ENCODE assay signal across 24 mouse cellular contexts in genomic region chr9:27767196-27767900, GRCm38 (mm10). TPM values are rescaled to one million over a fixed set of nuclear protein-coding genes. Genes with fewer than 3 reads are reported as not detected.
A peak's percentile ranks its signal among the peaks of the same experiment; 100 is the strongest.
DNase-seq lines count a peak whose midpoint lies in the region; ATAC-seq and TF ChIP-seq lines count a peak whose summit lies in the region.
"Had no signal": no experiment of that assay in that cellular context is flagged by ENCODE, and none has a peak within 500 bp of the region (broad histone marks: within the 10 kb centered on the region; RNA-seq: fewer than 3 reads in every experiment).

No protein-coding gene starts in this region.

- WGBS in thymus, adult 2 months = 90% methylated on average over 8 of the region's 8 CpGs

- intact Hi-C loops in left cerebral cortex, adult 2 months (cut with DNase I) = loop anchor here (2.0 to 5.0 kb wide), 3 partner anchors 133 to 460 kb away; no protein-coding TSS in a partner anchor

- no peaks in the 10 kb centered on the region for H3K36me3 ChIP-seq in thymus, adult 2 months (ENCODE audit: control insufficient read depth, insufficient read depth, low read length)
- H3K36me3 ChIP-seq: embryonic facial prominence, embryonic 15.5 days; hindbrain, embryonic 10.5 days had no signal

- no peak overlapping the region for H3K4me3 ChIP-seq in left cerebral cortex, adult 2 months
- H3K4me3 ChIP-seq in cortical plate, adult 2 months (ENCODE audit: insufficient read depth, low read length) = no peak overlapping the region
- no peak overlapping the region for H3K4me3 ChIP-seq in thymus, adult 2 months (ENCODE audit: control insufficient read depth, insufficient read depth, low read length)
- H3K4me3 ChIP-seq: embryonic facial prominence, embryonic 15.5 days; hindbrain, embryonic 10.5 days had no signal

- H3K27me3 ChIP-seq in thymus, adult 2 months (ENCODE audit: control insufficient read depth, insufficient read depth, low read length) = no peaks in the 10 kb centered on the region
- H3K27me3 ChIP-seq: embryonic facial prominence, embryonic 15.5 days had no signal

- peaks cover 6% of the 10 kb centered on the region for H3K4me1 ChIP-seq in cortical plate, adult 2 months (ENCODE audit: control insufficient read depth, insufficient read depth, low read length)
- no peaks in the 10 kb centered on the region for H3K4me1 ChIP-seq in thymus, adult 2 months (replicated peaks; ENCODE audit: control insufficient read depth, insufficient read depth, low read length)
- H3K4me1 ChIP-seq: embryonic facial prominence, embryonic 15.5 days; hindbrain, embryonic 10.5 days had no signal

- peak overlapping the region; percentile 68 for H3K27ac ChIP-seq in left cerebral cortex, adult 2 months
- H3K27ac ChIP-seq in cortical plate, adult 2 months (ENCODE audit: insufficient read depth, low read length) = peak overlapping the region; percentile 68
- no peak overlapping the region for H3K27ac ChIP-seq in thymus, adult 2 months (ENCODE audit: control insufficient read depth, insufficient read depth, low read length)
- H3K27ac ChIP-seq: embryonic facial prominence, embryonic 15.5 days; hindbrain, embryonic 10.5 days had no signal

- TF ChIP-seq CTCF in left cerebral cortex, adult 2 months (IDR thresholded peaks at IDR 0.05) = no peak
- no peak for TF ChIP-seq CTCF in cortical plate, adult 2 months (IDR thresholded peaks at IDR 0.05; ENCODE audit: extremely low read depth, insufficient read depth, low read length)
- no peak for TF ChIP-seq CTCF in thymus, adult 2 months (IDR thresholded peaks at IDR 0.05; ENCODE audit: borderline replicate concordance, control insufficient read depth, extremely low read depth, insufficient read depth, low read length, poor library complexity)

- no peak for DNase-seq in frontal cortex, postnatal 25 days (ENCODE audit: low spot score in 2 of 2)
- DNase-seq in left cerebral cortex, adult 2 months (ENCODE audit: extremely low spot score in 1 of 2, low spot score in 2 of 2) = no peak
- no peak for DNase-seq in left cerebral cortex, adult 8-10 months (ENCODE audit: low spot score in 2 of 2)
- DNase-seq in brain, adult 2 months (ENCODE audit: low read depth, low spot score) = peak; percentile 57
- no peak for DNase-seq in thymus, adult 2 months
- DNase-seq: adrenal gland, adult 2 months; cerebellum, adult 9-10 months; gastrocnemius, postnatal 10 days; heart, postnatal 10 days; kidney, adult 9 months; kidney, postnatal 14 days; lung, postnatal 4 days; midbrain, embryonic 14.5 days; thymus, postnatal 36 days had no signal

- TF ChIP-seq POLR2A in cortical plate, adult 2 months (IDR thresholded peaks at IDR 0.05; ENCODE audit: extremely low read depth, insufficient read depth, low read length) = no peak
- no peak for TF ChIP-seq POLR2A in thymus, adult 2 months (IDR thresholded peaks at IDR 0.05; ENCODE audit: control insufficient read depth, extremely low read depth, insufficient read depth, low read length, poor library complexity)

- ATAC-seq in frontal cortex, adult (ENCODE audit: low TSS enrichment) = peak; percentile 60
- ATAC-seq: hindbrain, embryonic 16.5 days; intestine, embryonic 16.5 days had no signal

RNA-seq across cellular contexts. Expression of gene Opcml, which starts 23.2 kb away (rescaled TPM):
- total RNA-seq in left cerebral cortex, adult 2 months (2021) = 100 to 1,000 TPM; 250 to 251 TPM
- 100 to 1,000 TPM; 202 to 222 (median 210) TPM for total RNA-seq in left cerebral cortex, adult 8-10 months (2022)
- polyA plus RNA-seq in cortical plate, adult 2 months (2012; rRNA removed) = 88.3 and 90.0 TPM in 2 replicates
- 0.82 and 0.92 TPM in 2 replicates for polyA plus RNA-seq in thymus, adult 2 months (2012; rRNA removed)
- total RNA-seq: granulocyte monocyte progenitor cell, adult 5-6 weeks; megakaryocyte-erythroid progenitor cell, adult 5-6 weeks; MEL had no signal
- polyA plus RNA-seq: liver, adult 2 months had no signal
